Mouse (Mus musculus) embryonic facial prominence, embryonic 14.5 days (tissue): ENCODE data around the gene Ppbp. TPM values are rescaled to one million over a fixed set of nuclear protein-coding genes. Genes with fewer than 3 reads are reported as not detected.
"Not testable (repeated sequence)": the region's sequence is repeated elsewhere in the genome, so short reads cannot be mapped to it uniquely, and the experiment has no call there.

Source experiments
- ATAC-seq: fragments of 200-750 bp; cut with Nextera tagmentation; 2 replicates; pipeline ENCODE4 v1.8.0; 2017; ENCODE audit warnings: low read depth, moderate number of reproducible peaks, moderate TSS enrichment
- DNase-seq: peaks from one replicate; pipeline ENCODE4 v3.0.0-alpha.2; 2015; ENCODE audit warnings: low spot score
- H3K27ac ChIP-seq: fragments of 300-500 bp; sonication (generic); replicated peaks from 2 replicates; pipeline ENCODE4 v1.5.1; 2014; ENCODE audit warnings: low read depth, mild to moderate bottlenecking, low read length, moderate library complexity
- H3K27me3 ChIP-seq: fragments of 300-500 bp; sonication (generic); replicated peaks from 2 replicates; pipeline ENCODE4 v1.6.1; 2014; ENCODE audit warnings: low read length; ENCODE audit not compliant: control insufficient read depth, insufficient read depth
- H3K36me3 ChIP-seq: fragments of 300-500 bp; sonication (generic); 2 replicates; pipeline ENCODE4 v1.6.1; 2014; ENCODE audit warnings: low read length, mixed read lengths; ENCODE audit not compliant: control insufficient read depth, insufficient read depth
- H3K4me1 ChIP-seq: fragments of 300-500 bp; sonication (generic); 2 replicates; pipeline ENCODE4 v1.6.1; 2014; ENCODE audit warnings: antibody characterized with exemption, low read length; ENCODE audit not compliant: control insufficient read depth, insufficient read depth
- H3K4me2 ChIP-seq: fragments of 300-500 bp; sonication (generic); 2 replicates; pipeline ENCODE4 v1.6.1; 2014; ENCODE audit warnings: low read depth, mild to moderate bottlenecking, low read length, moderate library complexity, mixed read lengths
- H3K4me3 ChIP-seq: fragments of 300-500 bp; sonication (generic); 2 replicates; pipeline ENCODE4 v1.5.1; 2014; ENCODE audit warnings: low read depth, mild to moderate bottlenecking, low read length
- H3K9ac ChIP-seq: fragments of 300-500 bp; sonication (generic); 2 replicates; pipeline ENCODE4 v1.6.1; 2014; ENCODE audit warnings: low read depth, mild to moderate bottlenecking, low read length, moderate library complexity, mixed read lengths
- H3K9me3 ChIP-seq: fragments of 300-500 bp; sonication (generic); 2 replicates; pipeline ENCODE4 v1.6.1; 2016; ENCODE audit warnings: low read length; ENCODE audit not compliant: control insufficient read depth
- WGBS: fragments of 180-500 bp; shearing (Covaris S2); extraction: QIAGEN DNeasy Blood & Tissue Kit; methylation state at CpG from one replicate; pipeline ENCODE4 v1.1.7; 2014; 5-methylcytosine and 5-hydroxymethylcytosine counted together
- microRNA-seq: library from miRNA; unstranded; fragments of <30 nt; microRNA quantifications from one replicate; pipeline ENCODE4, GENCODE M21; 2016; ENCODE audit warnings: borderline number of aligned reads
- polyA plus RNA-seq: library from polyadenylated mRNA; unstranded; fragments of >200 nt; fragmentation: Nextera tagmentation; extraction: Ambion mirVana; gene quantifications from 2 replicates; pipeline ENCODE4 v1.2.1, GENCODE M21; 2014

Gene Ppbp
- polyA plus RNA-seq, 1 experiment from 2014 or later = 3.6 TPM

- not testable (repeated sequence) for H3K36me3 ChIP-seq, ATAC-seq, H3K9me3 ChIP-seq, H3K4me3 ChIP-seq, DNase-seq, H3K4me1 ChIP-seq, H3K4me2 ChIP-seq, H3K27ac ChIP-seq, H3K27me3 ChIP-seq, H3K9ac ChIP-seq
- WGBS = 83% methylated on average over 2 of the region's 2 CpGs
Observed at GRCm38 (mm10) chr5:90795392-90795791, 27.1 kb downstream of the Ppbp start.

GRCm38 (mm10) chr5:90804574-90804973 is 36.3 kb downstream of the Ppbp start:
- H3K27me3 ChIP-seq = no peaks in the 10 kb centered on the region
- DNase-seq = peak; percentile 26
- no peaks in the 10 kb centered on the region for H3K9me3 ChIP-seq
- H3K4me1 ChIP-seq = no peaks in the 10 kb centered on the region
- H3K4me2 ChIP-seq = no peak overlapping the region
- H3K27ac ChIP-seq = no peak overlapping the region
- no peaks in the 10 kb centered on the region for H3K36me3 ChIP-seq
- H3K4me3 ChIP-seq = no peak overlapping the region
- H3K9ac ChIP-seq = no peak overlapping the region
- ATAC-seq = no peak

GRCm38 (mm10) chr5:90806050-90806449 is 37.7 kb downstream of the Ppbp start:
- no peaks in the 10 kb centered on the region for H3K27me3 ChIP-seq
- peak; percentile 64 for DNase-seq
- H3K4me2 ChIP-seq = no peak overlapping the region
- H3K27ac ChIP-seq = no peak overlapping the region
- no peak for ATAC-seq
- H3K4me1 ChIP-seq = no peaks in the 10 kb centered on the region
- no peaks in the 10 kb centered on the region for H3K9me3 ChIP-seq
- H3K9ac ChIP-seq = no peak overlapping the region
- no peak overlapping the region for H3K4me3 ChIP-seq
- H3K36me3 ChIP-seq = no peaks in the 10 kb centered on the region

DNA sequence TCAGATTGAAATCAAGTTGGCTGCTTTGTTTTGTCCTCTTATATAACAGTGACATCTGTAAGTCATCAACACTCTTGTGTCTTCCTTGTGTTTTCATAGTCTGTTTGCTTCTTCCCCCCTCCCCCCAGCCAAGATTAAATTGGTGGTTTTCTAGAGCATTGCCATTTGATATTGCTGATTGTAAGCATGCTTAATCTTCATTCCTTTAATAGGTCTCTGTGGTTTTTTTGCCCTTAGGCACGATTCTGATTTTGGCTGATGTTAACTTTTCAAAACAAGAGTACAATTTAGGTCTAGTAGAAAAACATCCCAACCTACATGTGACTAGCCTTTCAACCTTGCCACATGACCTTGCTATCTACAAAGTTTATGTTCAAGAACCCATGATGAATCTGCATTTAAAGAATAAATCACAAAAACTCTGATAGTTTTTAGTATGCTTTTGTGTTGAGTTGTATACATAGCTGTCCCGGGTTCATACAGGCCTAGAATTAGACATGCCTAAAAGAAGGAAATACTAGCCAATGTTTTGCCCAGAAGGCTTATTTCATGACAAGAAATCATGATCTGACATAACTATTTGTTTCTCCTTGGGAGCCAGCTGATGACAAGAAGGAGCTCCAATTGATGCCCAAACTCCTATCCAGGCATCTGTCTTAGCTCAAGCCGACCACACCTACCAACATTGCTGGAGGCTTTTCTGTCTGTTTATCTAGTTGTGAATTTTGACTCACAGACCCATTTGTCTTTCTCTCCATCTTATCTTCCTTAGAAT is 39.0 kb downstream of the Ppbp start:
- Histone ChIP-seq H3K27ac (no peak overlapping the region; the same call in 1 of the 2 replicates), H3K9ac (no peak overlapping the region), H3K27me3 (no peaks in the 10 kb centered on the region), H3K36me3 (no peaks in the 10 kb centered on the region), H3K4me3 (no peak overlapping the region), H3K9me3 (no peaks in the 10 kb centered on the region), H3K4me1 (no peaks in the 10 kb centered on the region), H3K4me2 (no peak overlapping the region)
- ATAC-seq (no peak), DNase-seq (peak; percentile 73)
- 58% methylated on average over 3 of the region's 3 CpGs for WGBS

Small RNA genes lying within 50 kb of the gene (microRNA-seq; reads per million reads assigned to microRNA genes)
- not detected for gene Gm24322

Other genes with a start within 250 kb of the Ppbp start
- not detected in 2 replicates for gene Afm, start 249.6 kb upstream of the Ppbp start, polyA plus RNA-seq
- gene 5830473C10Rik, start 207.4 kb upstream of the Ppbp start, polyA plus RNA-seq = 0.10 TPM in 1 of 2 replicates, not detected in the other
- gene Rassf6, start 127.9 kb upstream of the Ppbp start, polyA plus RNA-seq = 2.0 and 2.1 TPM in 2 replicates
- 2.0 and 2.6 TPM in 2 replicates for gene Cxcl5, start 9.2 kb upstream of the Ppbp start, polyA plus RNA-seq
- gene Pf4, start 3.9 kb downstream of the Ppbp start, polyA plus RNA-seq = 94.9 and 125 TPM in 2 replicates
- gene Cxcl3, start 17.6 kb downstream of the Ppbp start, polyA plus RNA-seq = 0.17 TPM in 1 of 2 replicates, not detected in the other
- 0.07 and 0.18 TPM in 2 replicates for gene Cxcl15, start 26.0 kb downstream of the Ppbp start, polyA plus RNA-seq
- gene Cxcl1, start 122.7 kb downstream of the Ppbp start, polyA plus RNA-seq = 1.3 TPM in 2 replicates
- gene Cxcl2, start 135.4 kb downstream of the Ppbp start, polyA plus RNA-seq = 0.18 TPM in 1 of 2 replicates, not detected in the other
- 43.1 and 47.7 TPM in 2 replicates for gene Mthfd2l, start 162.6 kb downstream of the Ppbp start, polyA plus RNA-seq